Mouse (Mus musculus) liver, adult 2 months (tissue): ENCODE measurements around the gene Tcp1.

Experiments
- CTCF ChIP-seq: fragments of 200-500 bp; IDR thresholded peaks from 2 replicates; pipeline ENCODE4 v1.5.1; 2011; ENCODE audit warnings: low read depth, low read length, control low read depth
- POLR2A ChIP-seq: fragments of 200-500 bp; IDR thresholded peaks from 2 replicates; pipeline ENCODE4 v1.6.1; 2011; ENCODE audit warnings: low read length, control low read depth; ENCODE audit not compliant: insufficient read depth; ENCODE audit errors: extremely low read depth

DNA sequence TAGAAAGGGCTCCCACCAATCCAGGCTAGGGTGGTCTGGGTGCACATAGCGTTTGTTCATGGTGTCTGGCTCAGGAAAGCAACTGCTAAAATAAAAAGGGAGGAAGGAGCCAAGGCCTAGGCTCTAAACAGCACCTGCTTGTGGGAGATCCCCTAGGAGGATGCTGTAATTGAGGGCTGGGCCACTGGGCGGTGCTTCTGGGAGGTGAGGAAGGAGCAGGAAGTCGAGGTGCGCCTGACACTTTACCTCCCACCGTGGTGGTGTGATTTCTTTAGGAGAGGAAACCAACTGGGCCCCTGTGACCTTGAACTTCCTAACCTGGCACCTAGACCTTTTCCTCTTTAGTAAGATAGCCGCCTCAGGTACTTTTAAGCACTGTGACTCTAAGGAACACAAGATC, 28.9 kb upstream of the Tcp1 start:
- TF ChIP-seq CTCF = no peak
- TF ChIP-seq POLR2A = no peak
